Mouse (Mus musculus): Measurements from ENCODE around the gene Aak1. TPM values are rescaled to one million over a fixed set of nuclear protein-coding genes. Genes with fewer than 3 reads are reported as not detected.
A peak's percentile ranks its signal among the peaks of the same experiment; 100 is the strongest.
"Not testable (repeated sequence)": the region's sequence is repeated elsewhere in the genome, so short reads cannot be mapped to it uniquely, and the experiment has no call there.

The Aak1 gene
- polyA plus RNA-seq, 1 experiment from 2014 or later, result 49.8 TPM

GRCm38 (mm10) chr6:87042337-87043130 is 193.2 kb downstream of the Aak1 start, which contains the start of gene Gfpt1:
Gene Gfpt1 (plus strand): TSS chr6:87042846.
- ATAC-seq (ENCODE audit: low FRiP score) (peak; percentile 97), DNase-seq (ENCODE audit: low spot score) (peak; percentile 95)
- H3K4me3 ChIP-seq (replicated peaks; ENCODE audit: low read length), result peak within 1 kb of the TSS; percentile 97
- no peaks in the 10 kb centered on the region for H3K27me3 ChIP-seq (ENCODE audit: control insufficient read depth, insufficient read depth, low read length)
- peak within 1 kb of the TSS; percentile 94 for H3K9ac ChIP-seq
- peaks cover 13% of the 10 kb centered on the region for H3K4me1 ChIP-seq (replicated peaks; ENCODE audit: control insufficient read depth, insufficient read depth, low read length)
- WGBS, result under 1% methylated on average over 68 of the region's 68 CpGs
- H3K9me3 ChIP-seq (ENCODE audit: control insufficient read depth, low read length), result no peaks in the 10 kb centered on the region
- no peaks in the 10 kb centered on the region for H3K36me3 ChIP-seq (replicated peaks; ENCODE audit: control insufficient read depth, insufficient read depth)
- peak within 1 kb of the TSS; percentile 99 for H3K27ac ChIP-seq
- peak within 1 kb of the TSS; percentile 82 for H3K4me2 ChIP-seq (replicated peaks)

GRCm38 (mm10) chr6:87043131-87043516 is 193.8 kb downstream of the Aak1 start:
- peak; percentile 34 for ATAC-seq (ENCODE audit: low FRiP score)
- Histone ChIP-seq H3K4me2 (replicated peaks) (peak overlapping the region; percentile 82), H3K36me3 (replicated peaks; ENCODE audit: control insufficient read depth, insufficient read depth) (peaks cover 4% of the 10 kb centered on the region), H3K27ac (peak overlapping the region; percentile 99), H3K9ac (peak overlapping the region; percentile 94), H3K4me3 (replicated peaks; ENCODE audit: low read length) (peak overlapping the region; percentile 97), H3K4me1 (replicated peaks; ENCODE audit: control insufficient read depth, insufficient read depth, low read length) (peaks cover 13% of the 10 kb centered on the region), H3K27me3 (ENCODE audit: control insufficient read depth, insufficient read depth, low read length) (no peaks in the 10 kb centered on the region), H3K9me3 (ENCODE audit: control insufficient read depth, low read length) (no peaks in the 10 kb centered on the region)
- 2% methylated on average over 9 of the region's 9 CpGs for WGBS
- no peak for DNase-seq (ENCODE audit: low spot score)

- WGBS, result 91% methylated on average over 2 of the region's 2 CpGs
- ATAC-seq (ENCODE audit: low FRiP score), result no peak
- H3K4me1 ChIP-seq (replicated peaks; ENCODE audit: control insufficient read depth, insufficient read depth, low read length), result peaks cover 13% of the 10 kb centered on the region
- H3K9me3 ChIP-seq (ENCODE audit: control insufficient read depth, low read length), result no peaks in the 10 kb centered on the region
- H3K4me2 ChIP-seq (replicated peaks), result no peak overlapping the region
- peaks cover 9% of the 10 kb centered on the region for H3K36me3 ChIP-seq (replicated peaks; ENCODE audit: control insufficient read depth, insufficient read depth)
- H3K27ac ChIP-seq, result no peak overlapping the region
- H3K9ac ChIP-seq, result no peak overlapping the region
- no peaks in the 10 kb centered on the region for H3K27me3 ChIP-seq (ENCODE audit: control insufficient read depth, insufficient read depth, low read length)
- no peak for DNase-seq (ENCODE audit: low spot score)
- H3K4me3 ChIP-seq (replicated peaks; ENCODE audit: low read length), result no peak overlapping the region
Measured at GRCm38 (mm10) chr6:87044895-87045294, 195.6 kb downstream of the Aak1 start.

GRCm38 (mm10) chr6:87045507-87045906 is 196.2 kb downstream of the Aak1 start:
- Histone ChIP-seq H3K27me3 (ENCODE audit: control insufficient read depth, insufficient read depth, low read length) (no peaks in the 10 kb centered on the region), H3K9ac (no peak overlapping the region), H3K4me3 (replicated peaks; ENCODE audit: low read length) (no peak overlapping the region), H3K9me3 (ENCODE audit: control insufficient read depth, low read length) (no peaks in the 10 kb centered on the region), H3K36me3 (replicated peaks; ENCODE audit: control insufficient read depth, insufficient read depth) (peaks cover 9% of the 10 kb centered on the region), H3K4me2 (replicated peaks) (no peak overlapping the region), H3K27ac (no peak overlapping the region), H3K4me1 (replicated peaks; ENCODE audit: control insufficient read depth, insufficient read depth, low read length) (peaks cover 13% of the 10 kb centered on the region)
- DNase-seq (ENCODE audit: low spot score), result no peak
- no peak for ATAC-seq (ENCODE audit: low FRiP score)
- 77% methylated on average over 3 of the region's 3 CpGs for WGBS

GRCm38 (mm10) chr6:87048712-87049111 is 199.4 kb downstream of the Aak1 start:
- H3K36me3 ChIP-seq (replicated peaks; ENCODE audit: control insufficient read depth, insufficient read depth), result peaks cover 36% of the 10 kb centered on the region
- 97% methylated on average over 7 of the region's 7 CpGs for WGBS
- not testable (repeated sequence) for H3K4me2 ChIP-seq (replicated peaks); H3K27me3 ChIP-seq (ENCODE audit: control insufficient read depth, insufficient read depth, low read length); H3K9ac ChIP-seq; DNase-seq (ENCODE audit: low spot score); H3K4me1 ChIP-seq (replicated peaks; ENCODE audit: control insufficient read depth, insufficient read depth, low read length); H3K4me3 ChIP-seq (replicated peaks; ENCODE audit: low read length); H3K27ac ChIP-seq; H3K9me3 ChIP-seq (ENCODE audit: control insufficient read depth, low read length); ATAC-seq (ENCODE audit: low FRiP score)

- no peaks in the 10 kb centered on the region for H3K4me1 ChIP-seq (replicated peaks; ENCODE audit: control insufficient read depth, insufficient read depth, low read length)
- no peak for ATAC-seq (ENCODE audit: low FRiP score)
- WGBS, result 91% methylated on average over 10 of the region's 10 CpGs
- H3K4me2 ChIP-seq (replicated peaks), result no peak overlapping the region
- no peaks in the 10 kb centered on the region for H3K9me3 ChIP-seq (ENCODE audit: control insufficient read depth, low read length)
- peaks cover 66% of the 10 kb centered on the region for H3K36me3 ChIP-seq (replicated peaks; ENCODE audit: control insufficient read depth, insufficient read depth)
- no peak overlapping the region for H3K9ac ChIP-seq
- no peak overlapping the region for H3K27ac ChIP-seq
- no peaks in the 10 kb centered on the region for H3K27me3 ChIP-seq (ENCODE audit: control insufficient read depth, insufficient read depth, low read length)
- H3K4me3 ChIP-seq (replicated peaks; ENCODE audit: low read length), result no peak overlapping the region
- no peak for DNase-seq (ENCODE audit: low spot score)
Measured at GRCm38 (mm10) chr6:87051886-87052425, 202.6 kb downstream of the Aak1 start.

Other genes with a start within 250 kb of the Aak1 start
- 0.26 and 0.86 TPM in 2 replicates for gene Asprv1, start 221.4 kb upstream of the Aak1 start, polyA plus RNA-seq (2014; fragmentation: Nextera tagmentation; extraction: Ambion mirVana)
- 16.6 and 19.6 TPM in 2 replicates for gene Mxd1, start 180.4 kb upstream of the Aak1 start, polyA plus RNA-seq (2014; fragmentation: Nextera tagmentation; extraction: Ambion mirVana)
- gene Snrnp27, start 165.0 kb upstream of the Aak1 start, polyA plus RNA-seq (2014; fragmentation: Nextera tagmentation; extraction: Ambion mirVana), result 95.1 and 99.1 TPM in 2 replicates
- gene Gmcl1, start 116.1 kb upstream of the Aak1 start, polyA plus RNA-seq (2014; fragmentation: Nextera tagmentation; extraction: Ambion mirVana), result 40.8 and 44.8 TPM in 2 replicates
- 5.2 and 5.7 TPM in 2 replicates for gene Anxa4, start 55.9 kb upstream of the Aak1 start, polyA plus RNA-seq (2014; fragmentation: Nextera tagmentation; extraction: Ambion mirVana)
- 137 and 146 TPM in 2 replicates for gene Nfu1, start 159.7 kb downstream of the Aak1 start, polyA plus RNA-seq (2014; fragmentation: Nextera tagmentation; extraction: Ambion mirVana)
- 26.9 and 28.8 TPM in 2 replicates for gene Gfpt1, start 193.3 kb downstream of the Aak1 start, polyA plus RNA-seq (2014; fragmentation: Nextera tagmentation; extraction: Ambion mirVana)